Mouse (Mus musculus) liver, embryonic 14.5 days (tissue): ENCODE results near the gene Nckap5l.

Experiments
- CTCF ChIP-seq: IDR thresholded peaks from 2 replicates; pipeline ENCODE4 v1.5.1; 2016; ENCODE audit warnings: antibody characterized with exemption, low read depth, control low read depth
- EP300 ChIP-seq: IDR thresholded peaks from 2 replicates; pipeline ENCODE4 v1.6.1; 2016; ENCODE audit warnings: antibody characterized with exemption, low read depth

GRCm38 (mm10) chr15:99469067-99469466, 11.5 kb upstream of the Nckap5l start:
- TF ChIP-seq CTCF (peak; percentile 86), EP300 (no peak)
